19 mouse cellular contexts compared by ENCODE assay signal in genomic region chr9:49640764-49641163, GRCm38 (mm10).
A peak's percentile ranks its signal among the peaks of the same experiment; 100 is the strongest.
DNase-seq lines count a peak whose midpoint lies in the region; ATAC-seq and TF ChIP-seq lines count a peak whose summit lies in the region.
"Had no signal": no experiment of that assay in that cellular context is flagged by ENCODE, and none has a peak within 500 bp of the region (broad histone marks: within the 10 kb centered on the region; RNA-seq: fewer than 3 reads in every experiment).

No protein-coding gene starts in this region.

- no peak for ATAC-seq in cerebellum, adult (ENCODE audit: insufficient number of reproducible peaks, low FRiP score, low TSS enrichment)
- ATAC-seq in kidney, embryonic 16.5 days (ENCODE audit: low FRiP score, low TSS enrichment), result no peak
- ATAC-seq: CD4-positive, CD25-positive, alpha-beta regulatory T cell, adult 4 months; forebrain, embryonic 14.5 days; liver, postnatal 0 days had no signal

- no peak overlapping the region for H3K4me2 ChIP-seq in kidney, embryonic 16.5 days (replicated peaks; ENCODE audit: low read depth, low read length)
- H3K4me2 ChIP-seq: embryonic facial prominence, embryonic 12.5 days; heart, embryonic 13.5 days had no signal

- H3K27me3 ChIP-seq in cerebellum, adult 2 months (ENCODE audit: control insufficient read depth, insufficient read depth, low read length), result no peaks in the 10 kb centered on the region
- no peaks in the 10 kb centered on the region for H3K27me3 ChIP-seq in kidney, embryonic 16.5 days (ENCODE audit: insufficient read depth, low read length)
- H3K27me3 ChIP-seq: embryonic facial prominence, embryonic 12.5 days; heart, embryonic 13.5 days had no signal

- 25% methylated on average over 3 of the region's 3 CpGs for WGBS in cerebellum, adult 2 months
- 93% methylated on average over 3 of the region's 3 CpGs for WGBS in kidney, embryonic 16.5 days

- H3K4me3 ChIP-seq in cerebellum, adult 2 months (replicated peaks; ENCODE audit: insufficient read depth, low read depth, low read length), result no peak overlapping the region
- H3K4me3 ChIP-seq in kidney, embryonic 16.5 days (ENCODE audit: low read length), result no peak overlapping the region
- H3K4me3 ChIP-seq: embryonic facial prominence, embryonic 12.5 days; erythroblast, embryonic 14.5 days; heart, embryonic 13.5 days; limb, embryonic 10.5 days had no signal

- H3K27ac ChIP-seq in cerebellum, adult 2 months (ENCODE audit: insufficient read depth, low read length), result no peak overlapping the region
- peak overlapping the region; percentile 57; the same call in 1 of the 2 replicates for H3K27ac ChIP-seq in kidney, embryonic 16.5 days (ENCODE audit: low read length)
- H3K27ac ChIP-seq: embryonic facial prominence, embryonic 12.5 days; heart, embryonic 13.5 days; limb, embryonic 10.5 days had no signal

- no peak for TF ChIP-seq CTCF in cerebellum, adult 2 months (IDR thresholded peaks at IDR 0.05; ENCODE audit: borderline replicate concordance, insufficient read depth, low read depth, low read length)

- peak; percentile 47 to 55 for DNase-seq in cerebellum, adult 2 months
- DNase-seq in kidney, adult 8-10 months, result no peak
- DNase-seq in cerebellum, postnatal 36 days, result peak; percentile 44
- peak; percentile 25 for DNase-seq in retina, embryonic 14.5 days (ENCODE audit: low spot score)
- no peak for DNase-seq in thymus, adult 18-20 months
- DNase-seq: adrenal gland, postnatal 25 days; gastrocnemius, postnatal 10 days; heart, adult 18-20 months; liver, postnatal 0 days; lung, postnatal 14 days; thymus, postnatal 14 days had no signal

- H3K9me3 ChIP-seq in kidney, embryonic 16.5 days (ENCODE audit: low read length), result no peaks in the 10 kb centered on the region
- H3K9me3 ChIP-seq: embryonic facial prominence, embryonic 12.5 days; heart, embryonic 13.5 days; limb, embryonic 10.5 days had no signal

- no peak overlapping the region for H3K9ac ChIP-seq in kidney, embryonic 16.5 days (replicated peaks; ENCODE audit: low read length)
- H3K9ac ChIP-seq: embryonic facial prominence, embryonic 12.5 days; heart, embryonic 13.5 days; liver, postnatal 0 days had no signal

- TF ChIP-seq POLR2A in cerebellum, adult 2 months (IDR thresholded peaks at IDR 0.05; ENCODE audit: borderline replicate concordance, insufficient read depth, low read length), result no peak

- peaks cover 23% of the 10 kb centered on the region for H3K4me1 ChIP-seq in cerebellum, adult 2 months (ENCODE audit: control insufficient read depth, insufficient read depth, low read length)
- H3K4me1 ChIP-seq in kidney, embryonic 16.5 days (ENCODE audit: insufficient read depth, low read length), result peaks cover 10% of the 10 kb centered on the region
- H3K4me1 ChIP-seq: embryonic facial prominence, embryonic 12.5 days; heart, embryonic 13.5 days; limb, embryonic 10.5 days had no signal

- H3K36me3 ChIP-seq in kidney, embryonic 16.5 days (ENCODE audit: insufficient read depth, low read length), result no peaks in the 10 kb centered on the region
- H3K36me3 ChIP-seq: embryonic facial prominence, embryonic 12.5 days; heart, embryonic 13.5 days; limb, embryonic 10.5 days had no signal

Comparison
In these comparisons a context has a peak if more than half of its experiments do, and no peak if none do; other contexts are left out.
1. DNase-seq: peak in cerebellum, adult 2 months (2 of 2), cerebellum, postnatal 36 days (2 of 2) and retina, embryonic 14.5 days (single experiment); none in kidney, adult 8-10 months (0 of 2) and thymus, adult 18-20 months (0 of 2).